ENCODE assay signal across 8 mouse cellular contexts in genomic region chr12:45013246-45013756, GRCm38 (mm10).
DNase-seq lines count a peak whose midpoint lies in the region; ATAC-seq and TF ChIP-seq lines count a peak whose summit lies in the region.
"Had no signal": no experiment of that assay in that cellular context is flagged by ENCODE, and none has a peak within 500 bp of the region (broad histone marks: within the 10 kb centered on the region; RNA-seq: fewer than 3 reads in every experiment).

No protein-coding gene starts in this region.

- TF ChIP-seq CTCF in lung, adult 2 months (IDR thresholded peaks at IDR 0.05; ENCODE audit: insufficient read depth, low read length), result no peak
- no peak for TF ChIP-seq CTCF in gastrocnemius, adult 2 months (IDR thresholded peaks at IDR 0.05)

- TF ChIP-seq POLR2A in lung, adult 2 months (IDR thresholded peaks at IDR 0.05; ENCODE audit: borderline replicate concordance, extremely low read depth, low read depth, low read length), result no peak

- ATAC-seq in activated CD4-positive, CD25-positive, alpha-beta regulatory T cell, adult 4 months, result no peak

- WGBS in lung, adult 2 months, result 30% methylated on average over 5 of the region's 5 CpGs

- peaks cover 6% of the 10 kb centered on the region; the same call in 1 of the 2 replicates for H3K4me1 ChIP-seq in lung, adult 2 months (ENCODE audit: control insufficient read depth, insufficient read depth, low read length)

- DNase-seq in lung, adult 18-20 months, result peak; percentile 10 to 47
- DNase-seq in lung, adult 2 months, result no peak
- peak; percentile 71 for DNase-seq in gastrocnemius, adult 2 months
- DNase-seq in layer of hippocampus, adult 11-12 months (ENCODE audit: low spot score), result peak; percentile 81
- DNase-seq in lung, postnatal 10 days, result peak; percentile 58
- no peak for DNase-seq in retina, embryonic 14.5 days (ENCODE audit: low spot score)

- no peak overlapping the region for H3K4me3 ChIP-seq in lung, adult 2 months (replicated peaks; ENCODE audit: extremely low read depth, low read depth, low read length)
- H3K4me3 ChIP-seq in gastrocnemius, adult 2 months, result peak overlapping the region; percentile 25

- intact Hi-C loops in gastrocnemius, adult 2 months (cut with DNase I), result loop anchor here (5.0 kb wide), 1 partner anchor 59 kb away; the partner anchor contains the start of gene Stxbp6

- peak overlapping the region; percentile 61 for H3K27ac ChIP-seq in gastrocnemius, adult 2 months
- H3K27ac ChIP-seq: liver, embryonic 14.5 days had no signal

Comparison
In these comparisons a context has a peak if more than half of its experiments do, and no peak if none do; other contexts are left out.
1. DNase-seq: peak in lung, adult 18-20 months (2 of 2), gastrocnemius, adult 2 months (single experiment), layer of hippocampus, adult 11-12 months (single experiment) and lung, postnatal 10 days (single experiment); none in lung, adult 2 months (single experiment) and retina, embryonic 14.5 days (single experiment).